Mouse (Mus musculus) ES-E14 (cell line): ENCODE measurements around the gene Wdr46.
"Not testable (repeated sequence)": the region's sequence is repeated elsewhere in the genome, so short reads cannot be mapped to it uniquely, and the experiment has no call there.

Source experiments
- CHD2 ChIP-seq: IDR thresholded peaks from 2 replicates; pipeline ENCODE4 v1.6.1; 2014; ENCODE audit warnings: mild to moderate bottlenecking, low read depth, low read length, inconsistent platforms
- HCFC1 ChIP-seq: IDR thresholded peaks from 2 replicates; pipeline ENCODE4 v1.6.1; 2012; ENCODE audit warnings: low read length, inconsistent platforms, borderline replicate concordance; ENCODE audit not compliant: insufficient read depth
- MAFK ChIP-seq: IDR thresholded peaks from 2 replicates; pipeline ENCODE4 v1.6.1; 2014; ENCODE audit warnings: mild to moderate bottlenecking, low read depth, low read length, inconsistent platforms; ENCODE audit not compliant: insufficient read depth
- ZC3H11A ChIP-seq: IDR thresholded peaks from 2 replicates; pipeline ENCODE4 v1.6.1; 2012; ENCODE audit warnings: low read depth, mild to moderate bottlenecking, inconsistent platforms, low read length, borderline replicate concordance

DNA sequence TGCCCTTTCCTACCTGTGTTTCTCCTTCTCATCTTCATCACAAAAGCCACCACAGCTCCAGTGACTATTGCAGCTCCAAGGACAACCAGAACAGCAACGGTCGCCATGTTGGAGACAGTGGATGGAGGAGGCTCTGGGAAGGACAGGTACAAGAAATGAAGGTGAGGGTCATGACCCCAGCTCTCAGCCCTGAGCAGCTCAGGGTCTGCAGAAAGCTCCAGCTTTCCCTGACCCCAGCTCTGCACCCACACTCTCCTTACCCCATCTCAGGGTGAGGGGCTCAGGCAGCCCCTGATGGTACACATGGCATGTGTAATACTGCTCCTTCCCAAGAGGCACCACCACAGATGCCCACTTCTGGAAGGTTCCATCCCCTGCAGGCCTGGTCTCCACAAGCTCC lies 56.6 kb downstream of the Wdr46 start:
- not testable (repeated sequence) for TF ChIP-seq HCFC1, CHD2, MAFK, ZC3H11A
